Mouse (Mus musculus) liver, embryonic 14.5 days (tissue): ENCODE measurements around the gene Peli3. TPM values are rescaled to one million over a fixed set of nuclear protein-coding genes. Genes with fewer than 3 reads are reported as not detected.

Experiments used
- ATAC-seq: fragments of 200-750 bp; cut with Nextera tagmentation; 2 replicates; pipeline ENCODE4 v1.8.0; 2017; ENCODE audit warnings: moderate number of reproducible peaks, mild to moderate bottlenecking, moderate library complexity; ENCODE audit not compliant: insufficient read depth
- DNase-seq, 3 experiments: peaks; one replicate each; pipeline ENCODE4 v3.0.0-alpha.2; 2012 to 2013; ENCODE audit warnings: low read depth in 3 of 3, low spot score in 3 of 3
- H3K27ac ChIP-seq: fragments of 300-500 bp; sonication (generic); 2 replicates; pipeline ENCODE4 v1.5.1; 2014; ENCODE audit warnings: moderate library complexity, mild to moderate bottlenecking, control low read depth, inconsistent platforms
- H3K27me3 ChIP-seq: fragments of 300-500 bp; sonication (generic); 2 replicates; pipeline ENCODE4 v1.6.1; 2014; ENCODE audit warnings: mild to moderate bottlenecking, low read length, moderate library complexity; ENCODE audit not compliant: control insufficient read depth, insufficient read depth
- H3K36me3 ChIP-seq: fragments of 300-500 bp; sonication (generic); replicated peaks from 2 replicates; pipeline ENCODE4 v1.6.1; 2014; ENCODE audit warnings: low read depth; ENCODE audit not compliant: control insufficient read depth, insufficient read depth
- H3K4me1 ChIP-seq, 2 experiments: fragments of 200-500 bp in 1 of 2; fragments of 300-500 bp in 1 of 2; sonication (generic) in 1 of 2; replicated peaks; 2 replicates each; pipeline ENCODE4 v1.6.1; 2012 to 2014; ENCODE audit warnings: antibody characterized with exemption in 1 of 2, inconsistent platforms in 1 of 2, low read length in 1 of 2; ENCODE audit not compliant: control insufficient read depth in 2 of 2, insufficient read depth in 2 of 2
- H3K4me2 ChIP-seq: fragments of 300-500 bp; sonication (generic); 2 replicates; pipeline ENCODE4 v1.6.1; 2014; ENCODE audit warnings: low read depth, mild to moderate bottlenecking, control low read depth, moderate library complexity
- H3K4me3 ChIP-seq, 2 experiments: fragments of 200-500 bp in 1 of 2; fragments of 300-500 bp in 1 of 2; sonication (generic) in 1 of 2; 2 replicates each; pipeline ENCODE4 v1.5.1; 2012 to 2014; ENCODE audit warnings: low read depth in 2 of 2, low read length in 2 of 2, mild to moderate bottlenecking in 2 of 2, control low read depth in 1 of 2, inconsistent platforms in 1 of 2, moderate library complexity in 1 of 2; ENCODE audit not compliant: insufficient read depth in 1 of 2
- H3K9ac ChIP-seq: fragments of 300-500 bp; sonication (generic); replicated peaks from 2 replicates; pipeline ENCODE4 v1.6.1; 2014; ENCODE audit warnings: mild to moderate bottlenecking, control low read depth, moderate library complexity
- H3K9me3 ChIP-seq: fragments of 300-500 bp; sonication (generic); 2 replicates; pipeline ENCODE4 v1.6.1; 2016; ENCODE audit warnings: low read length, mixed read lengths; ENCODE audit not compliant: control insufficient read depth
- CTCF ChIP-seq: IDR thresholded peaks from 2 replicates; pipeline ENCODE4 v1.5.1; 2016; ENCODE audit warnings: antibody characterized with exemption, low read depth, control low read depth
- EP300 ChIP-seq: IDR thresholded peaks from 2 replicates; pipeline ENCODE4 v1.6.1; 2016; ENCODE audit warnings: antibody characterized with exemption, low read depth
- WGBS: fragments of 180-500 bp; shearing (Covaris S2); extraction: QIAGEN DNeasy Blood & Tissue Kit; methylation state at CpG from one replicate; pipeline ENCODE4 v1.1.7; 2014; ENCODE audit not compliant: insufficient replicate concordance; 5-methylcytosine and 5-hydroxymethylcytosine counted together
- polyA plus RNA-seq, 2 experiments: library from polyadenylated mRNA; depleted of rRNA in 1 of 2; stranded (reverse) in 1 of 2; unstranded in 1 of 2; fragments of >200 nt; fragmentation: Nextera tagmentation in 1 of 2; extraction: Ambion mirVana in 1 of 2; gene quantifications; 2 replicates each; pipeline versions ENCODE4 v1.2.1 to v1.2.3; 2012 to 2014

Gene Peli3
- polyA plus RNA-seq (2012; rRNA removed) (0.03 and 0.06 TPM in 2 replicates), polyA plus RNA-seq (2014; fragmentation: Nextera tagmentation; extraction: Ambion mirVana) (0.24 TPM in 1 of 2 replicates, not detected in the other)

DNA sequence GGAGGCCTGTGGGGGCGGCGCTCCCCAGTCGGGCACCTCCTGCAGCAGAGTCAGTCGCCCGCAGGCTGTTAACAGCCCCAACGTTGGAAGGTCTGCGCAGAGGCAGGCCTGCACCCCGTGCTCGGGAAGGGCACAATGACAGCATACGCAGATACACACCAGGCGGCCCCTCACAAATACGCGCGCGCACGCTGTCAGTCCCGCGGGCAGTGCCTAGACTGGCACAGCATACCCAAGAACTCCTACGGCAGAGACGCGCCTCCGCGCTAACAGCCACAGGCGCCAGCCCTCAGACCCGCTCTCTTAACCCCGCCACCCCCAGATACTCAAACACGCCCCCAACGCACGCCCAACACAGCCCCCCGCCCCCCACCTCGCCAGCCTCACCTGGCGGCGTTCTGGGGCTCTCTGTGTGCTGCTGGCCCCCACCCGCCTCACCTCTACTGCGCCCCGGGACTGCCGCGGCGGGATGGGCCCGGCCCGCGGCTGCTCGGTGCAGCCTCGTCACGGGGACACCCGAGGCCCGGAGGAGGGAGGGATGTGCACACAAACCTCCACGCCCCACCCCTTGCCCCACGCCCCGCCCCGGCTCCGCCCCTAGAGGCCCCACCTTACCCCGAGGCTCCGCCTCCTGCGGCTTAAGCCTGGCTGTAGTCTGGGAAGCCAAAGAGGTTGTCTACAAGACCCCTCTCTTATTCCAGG is at the start of gene Peli3:
Gene Peli3 (minus strand): TSS at position 577 of the 702 bp plus-strand sequence.
- 2% methylated on average over 49 of the region's 55 CpGs for WGBS

DNA sequence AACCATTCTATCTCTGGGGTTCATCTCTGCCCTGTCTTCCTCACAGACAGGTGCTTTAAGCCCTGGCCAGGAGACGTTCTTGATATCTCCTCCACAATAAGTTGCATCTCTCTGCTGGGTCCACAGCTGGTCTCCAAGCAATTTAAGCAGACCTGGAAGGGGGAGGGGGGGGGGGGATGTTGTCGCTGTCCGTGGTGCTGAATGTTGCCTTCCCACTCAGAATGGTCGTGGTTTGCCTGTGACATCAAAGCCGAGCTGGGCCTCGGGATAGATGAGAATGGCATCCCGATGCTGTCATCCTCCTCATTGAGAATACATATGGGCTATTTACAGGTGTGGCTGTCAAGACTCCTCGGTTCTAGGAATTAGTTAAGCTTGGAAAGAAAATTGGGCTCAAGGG is 49.4 kb upstream of the Peli3 start:
- Histone ChIP-seq H3K4me1 (no peaks in the 10 kb centered on the region), H3K4me2 (no peak overlapping the region), H3K9ac (no peak overlapping the region), H3K9me3 (no peaks in the 10 kb centered on the region), H3K27me3 (peaks cover 28% of the 10 kb centered on the region), H3K27ac (no peak overlapping the region), H3K4me3 (no peak overlapping the region), H3K36me3 (no peaks in the 10 kb centered on the region)
- no peak for DNase-seq
- WGBS, result 9% methylated on average over 8 of the region's 8 CpGs
- TF ChIP-seq EP300 (no peak), CTCF (no peak)
- ATAC-seq, result no peak

More for the DNA sequence above, at the start of gene Peli3:
- Histone ChIP-seq H3K9me3 (no peaks in the 10 kb centered on the region), H3K27ac (no peak within 1 kb of the TSS), H3K36me3 (no peaks in the 10 kb centered on the region), H3K4me2 (peak within 1 kb of the TSS; percentile 69), H3K4me1 (no peaks in the 10 kb centered on the region), H3K27me3 (peaks cover 25% of the 10 kb centered on the region), H3K4me3 (peak within 1 kb of the TSS; percentile 28 to 50), H3K9ac (no peak within 1 kb of the TSS)
- ATAC-seq, result peak; percentile 91
- peak; percentile 42 to 56 (median 45) for DNase-seq
- TF ChIP-seq CTCF, result no peak
- no peak for TF ChIP-seq EP300

DNA sequence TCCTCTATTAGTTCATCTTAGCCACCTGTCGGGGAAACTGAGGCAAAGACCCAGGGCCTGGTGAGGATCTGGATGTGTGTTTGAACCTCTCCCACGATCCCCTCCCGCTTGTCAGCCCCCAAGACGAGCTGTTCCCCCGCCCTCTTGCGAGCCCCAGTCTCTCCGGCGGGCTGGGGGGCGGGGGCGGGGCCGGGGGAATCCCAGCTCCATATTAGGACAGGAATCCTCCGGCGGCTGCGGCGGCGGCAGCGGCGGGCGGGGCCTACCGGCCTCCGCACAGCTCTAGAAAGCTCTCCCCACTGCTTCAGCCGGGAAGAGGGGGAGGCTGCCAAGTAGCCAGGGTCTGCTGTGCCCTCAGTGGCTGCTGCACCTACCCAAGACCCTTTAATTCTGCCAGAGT is 47.8 kb upstream of the Peli3 start:
- no peak overlapping the region for H3K4me2 ChIP-seq

DNA sequence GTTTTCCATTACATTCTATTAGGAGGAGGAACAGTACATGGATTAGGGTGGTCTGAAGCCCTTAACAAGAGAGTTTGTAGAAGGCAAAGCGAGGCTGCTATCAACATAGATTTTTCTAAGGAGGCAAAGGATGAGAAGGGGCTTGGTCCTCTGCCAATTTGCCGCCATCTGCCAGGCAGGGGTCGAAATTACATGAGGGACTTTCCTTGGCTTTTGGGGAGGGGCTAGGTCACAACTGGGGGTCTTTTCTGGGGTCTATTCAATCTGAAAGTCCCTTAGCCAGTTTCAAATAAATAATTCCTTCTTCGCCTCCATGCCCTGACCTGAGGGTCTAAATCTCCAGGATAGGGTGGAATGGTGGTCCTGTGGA is 47.3 kb upstream of the Peli3 start, which contains the start of gene Npas4:
Gene Npas4 (minus strand): TSS at position 61 of the 370 bp plus-strand sequence.
- H3K9me3 ChIP-seq, result no peaks in the 10 kb centered on the region
- no peak for TF ChIP-seq EP300
- TF ChIP-seq CTCF, result no peak
- DNase-seq (no peak), ATAC-seq (no peak)
- no peak within 1 kb of the TSS for H3K27ac ChIP-seq
- H3K9ac ChIP-seq, result no peak within 1 kb of the TSS
- no peaks in the 10 kb centered on the region for H3K36me3 ChIP-seq
- no peaks in the 10 kb centered on the region for H3K4me1 ChIP-seq
- no peak within 1 kb of the TSS for H3K4me3 ChIP-seq
- WGBS, result 16% methylated on average over 4 of the region's 4 CpGs
- peaks cover 30% of the 10 kb centered on the region for H3K27me3 ChIP-seq
- H3K4me2 ChIP-seq, result no peak within 1 kb of the TSS

More for the DNA sequence above, 47.8 kb upstream of the Peli3 start:
- Histone ChIP-seq H3K9me3 (no peaks in the 10 kb centered on the region), H3K4me3 (no peak overlapping the region), H3K27me3 (peaks cover 30% of the 10 kb centered on the region), H3K9ac (no peak overlapping the region), H3K4me1 (no peaks in the 10 kb centered on the region), H3K36me3 (no peaks in the 10 kb centered on the region), H3K27ac (no peak overlapping the region)
- TF ChIP-seq EP300, result no peak
- TF ChIP-seq CTCF, result no peak
- WGBS, result 2% methylated on average over 22 of the region's 22 CpGs
- ATAC-seq (no peak), DNase-seq (no peak)

DNA sequence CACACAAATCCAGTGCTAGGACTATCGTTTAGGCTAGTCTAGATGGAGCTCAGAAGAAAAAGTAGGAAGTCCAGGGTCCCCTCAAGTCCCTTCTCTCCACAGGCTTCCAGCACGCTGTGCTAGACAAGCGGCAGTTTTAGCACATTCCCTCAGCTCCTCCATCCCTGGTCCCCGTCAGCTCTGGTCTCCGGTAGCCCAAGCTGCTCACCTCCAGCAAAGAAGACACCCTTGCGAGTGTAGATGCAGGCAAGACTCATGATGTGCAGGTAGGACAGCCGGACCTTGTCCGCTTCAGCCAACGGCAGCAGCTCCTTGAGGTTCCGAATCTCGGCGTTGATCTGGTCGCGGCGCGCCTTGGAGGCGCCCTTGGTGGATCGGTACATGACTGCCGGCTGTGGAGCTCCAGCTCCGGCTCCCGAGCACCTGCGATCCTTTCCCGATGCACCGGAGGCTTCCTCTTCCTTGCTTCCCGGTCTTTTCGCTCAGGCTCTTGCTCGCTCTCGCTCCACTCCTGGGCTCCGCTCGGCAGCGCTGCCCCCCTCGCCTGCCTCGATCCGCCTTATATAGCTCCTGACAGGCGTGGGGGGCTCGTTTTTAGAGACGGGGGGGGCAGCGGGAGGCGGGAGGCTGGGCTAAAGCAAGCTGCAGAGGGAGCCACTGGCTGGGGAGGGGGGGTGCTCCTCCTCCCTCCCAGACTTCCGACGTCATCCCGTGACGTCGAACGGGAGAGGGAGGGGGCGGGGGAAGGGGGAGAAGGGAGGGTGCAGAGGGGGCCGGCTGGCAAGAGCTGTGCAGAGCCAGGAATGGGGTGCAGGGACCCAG is 46.7 kb upstream of the Peli3 start:
- Histone ChIP-seq H3K36me3 (no peaks in the 10 kb centered on the region), H3K27me3 (peaks cover 30% of the 10 kb centered on the region), H3K4me1 (no peaks in the 10 kb centered on the region), H3K4me2 (no peak overlapping the region), H3K27ac (no peak overlapping the region), H3K9ac (no peak overlapping the region), H3K9me3 (no peaks in the 10 kb centered on the region), H3K4me3 (no peak overlapping the region)
- ATAC-seq (no peak), DNase-seq (no peak)
- no peak for TF ChIP-seq CTCF
- no peak for TF ChIP-seq EP300
- WGBS, result 21% methylated on average over 47 of the region's 47 CpGs
